Mouse (Mus musculus): ENCODE results near the gene Gpx5. TPM values are rescaled to one million over a fixed set of nuclear protein-coding genes. Genes with fewer than 3 reads are reported as not detected.

The Gpx5 gene
- polyA plus RNA-seq, 1 experiment = not detected

DNA sequence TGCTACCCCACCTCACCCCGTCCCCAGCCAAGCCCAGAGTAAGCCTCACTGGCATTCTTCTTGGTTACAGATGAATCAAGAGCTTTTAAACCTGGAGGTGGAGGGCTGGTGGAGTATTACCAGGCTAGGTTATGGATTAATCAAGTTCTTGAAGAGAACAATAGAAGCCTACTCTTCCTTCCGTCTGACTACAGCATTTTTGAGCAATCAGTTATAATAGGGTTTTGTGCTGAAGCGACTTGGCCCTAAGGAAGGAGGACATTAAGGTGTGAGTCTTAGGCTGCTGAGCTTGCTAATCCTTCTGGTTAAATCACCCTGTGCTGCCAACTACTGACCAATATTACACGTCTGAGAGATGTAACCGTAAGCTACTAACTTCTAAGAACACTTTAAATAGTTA is 32.2 kb downstream of the Gpx5 start:
- no peak overlapping the region for H3K4me3 ChIP-seq (ENCODE audit: control insufficient read depth, insufficient read depth, low read length)
- peaks cover 9% of the 10 kb centered on the region; the same call in 1 of the 2 replicates for H3K27me3 ChIP-seq (ENCODE audit: control insufficient read depth, insufficient read depth, low read length)
- no peak for TF ChIP-seq POLR2A (IDR thresholded peaks at IDR 0.05; ENCODE audit: control insufficient read depth, extremely low read depth, insufficient read depth, low read length, poor library complexity)

GRCm38 (mm10) chr13:21259677-21260113 is 32.8 kb downstream of the Gpx5 start:
- TF ChIP-seq CTCF (IDR thresholded peaks at IDR 0.05; ENCODE audit: borderline replicate concordance, control insufficient read depth, extremely low read depth, insufficient read depth, low read length, poor library complexity) (no peak), POLR2A (IDR thresholded peaks at IDR 0.05; ENCODE audit: control insufficient read depth, extremely low read depth, insufficient read depth, low read length, poor library complexity) (no peak)
- Histone ChIP-seq H3K36me3 (ENCODE audit: control insufficient read depth, insufficient read depth, low read length) (no peaks in the 10 kb centered on the region), H3K4me1 (replicated peaks; ENCODE audit: control insufficient read depth, insufficient read depth, low read length) (no peaks in the 10 kb centered on the region), H3K27ac (ENCODE audit: control insufficient read depth, insufficient read depth, low read length) (no peak overlapping the region), H3K4me3 (ENCODE audit: control insufficient read depth, insufficient read depth, low read length) (no peak overlapping the region), H3K27me3 (ENCODE audit: control insufficient read depth, insufficient read depth, low read length) (peaks cover 11% of the 10 kb centered on the region; the same call in 1 of the 2 replicates)
- DNase-seq = no peak
- WGBS = 3% methylated on average over 18 of the region's 18 CpGs

More for the DNA sequence above, 32.2 kb downstream of the Gpx5 start:
- WGBS = 50% methylated on average over 5 of the region's 5 CpGs
- Histone ChIP-seq H3K27ac (ENCODE audit: control insufficient read depth, insufficient read depth, low read length) (no peak overlapping the region), H3K36me3 (ENCODE audit: control insufficient read depth, insufficient read depth, low read length) (no peaks in the 10 kb centered on the region), H3K4me1 (replicated peaks; ENCODE audit: control insufficient read depth, insufficient read depth, low read length) (no peaks in the 10 kb centered on the region)
- no peak for DNase-seq

GRCm38 (mm10) chr13:21259171-21259631 is 33.3 kb downstream of the Gpx5 start:
- Histone ChIP-seq H3K27ac (ENCODE audit: control insufficient read depth, insufficient read depth, low read length) (no peak overlapping the region), H3K4me3 (ENCODE audit: control insufficient read depth, insufficient read depth, low read length) (no peak overlapping the region), H3K27me3 (ENCODE audit: control insufficient read depth, insufficient read depth, low read length) (peaks cover 11% of the 10 kb centered on the region; the same call in 1 of the 2 replicates), H3K4me1 (replicated peaks; ENCODE audit: control insufficient read depth, insufficient read depth, low read length) (no peaks in the 10 kb centered on the region), H3K36me3 (ENCODE audit: control insufficient read depth, insufficient read depth, low read length) (no peaks in the 10 kb centered on the region)
- 9% methylated on average over 15 of the region's 15 CpGs for WGBS
- DNase-seq = no peak
- TF ChIP-seq CTCF (IDR thresholded peaks at IDR 0.05; ENCODE audit: borderline replicate concordance, control insufficient read depth, extremely low read depth, insufficient read depth, low read length, poor library complexity) = no peak

- 34% methylated on average over 6 of the region's 6 CpGs for WGBS
- TF ChIP-seq CTCF (IDR thresholded peaks at IDR 0.05; ENCODE audit: borderline replicate concordance, control insufficient read depth, extremely low read depth, insufficient read depth, low read length, poor library complexity) (no peak), POLR2A (IDR thresholded peaks at IDR 0.05; ENCODE audit: control insufficient read depth, extremely low read depth, insufficient read depth, low read length, poor library complexity) (no peak)
- no peak for DNase-seq
- no peak overlapping the region for H3K27ac ChIP-seq (ENCODE audit: control insufficient read depth, insufficient read depth, low read length)
- H3K4me3 ChIP-seq (ENCODE audit: control insufficient read depth, insufficient read depth, low read length) = no peak overlapping the region
- no peaks in the 10 kb centered on the region for H3K36me3 ChIP-seq (ENCODE audit: control insufficient read depth, insufficient read depth, low read length)
- no peaks in the 10 kb centered on the region for H3K4me1 ChIP-seq (replicated peaks; ENCODE audit: control insufficient read depth, insufficient read depth, low read length)
- peaks cover 11% of the 10 kb centered on the region; the same call in 1 of the 2 replicates for H3K27me3 ChIP-seq (ENCODE audit: control insufficient read depth, insufficient read depth, low read length)
Measured at GRCm38 (mm10) chr13:21258524-21258923, 34.0 kb downstream of the Gpx5 start.

- TF ChIP-seq CTCF (IDR thresholded peaks at IDR 0.05; ENCODE audit: borderline replicate concordance, control insufficient read depth, extremely low read depth, insufficient read depth, low read length, poor library complexity) (no peak), POLR2A (IDR thresholded peaks at IDR 0.05; ENCODE audit: control insufficient read depth, extremely low read depth, insufficient read depth, low read length, poor library complexity) (no peak)
- 9% methylated on average over 16 of the region's 16 CpGs for WGBS
- no peak overlapping the region for H3K27ac ChIP-seq (ENCODE audit: control insufficient read depth, insufficient read depth, low read length)
- H3K27me3 ChIP-seq (ENCODE audit: control insufficient read depth, insufficient read depth, low read length) = peaks cover 9% of the 10 kb centered on the region; the same call in 1 of the 2 replicates
- H3K36me3 ChIP-seq (ENCODE audit: control insufficient read depth, insufficient read depth, low read length) = no peaks in the 10 kb centered on the region
- no peak for DNase-seq
- no peak overlapping the region for H3K4me3 ChIP-seq (ENCODE audit: control insufficient read depth, insufficient read depth, low read length)
- no peaks in the 10 kb centered on the region for H3K4me1 ChIP-seq (replicated peaks; ENCODE audit: control insufficient read depth, insufficient read depth, low read length)
Measured at GRCm38 (mm10) chr13:21253986-21254385, 38.5 kb downstream of the Gpx5 start.

DNA sequence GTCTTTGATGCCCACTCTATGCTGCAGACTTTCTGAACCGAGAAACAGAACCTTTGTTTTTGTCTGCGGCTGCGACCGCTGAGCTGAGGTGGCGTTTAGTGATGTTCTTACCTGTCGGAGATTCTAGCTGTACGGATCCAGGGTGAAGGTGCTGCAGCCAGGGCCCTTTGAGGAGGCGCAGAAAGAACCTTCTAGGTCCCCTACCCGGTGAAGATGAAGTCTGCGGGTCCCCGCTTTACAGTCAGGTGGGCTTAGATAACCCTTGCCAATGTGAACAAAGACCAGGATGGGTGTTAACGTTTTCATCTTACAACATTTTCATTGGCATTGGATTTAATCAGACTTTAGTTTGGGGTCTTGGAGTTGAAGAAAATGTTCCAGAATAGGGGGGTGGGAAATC is 39.0 kb downstream of the Gpx5 start:
- no peak for TF ChIP-seq CTCF (IDR thresholded peaks at IDR 0.05; ENCODE audit: borderline replicate concordance, control insufficient read depth, extremely low read depth, insufficient read depth, low read length, poor library complexity)
- no peak for TF ChIP-seq POLR2A (IDR thresholded peaks at IDR 0.05; ENCODE audit: control insufficient read depth, extremely low read depth, insufficient read depth, low read length, poor library complexity)
- H3K4me1 ChIP-seq (replicated peaks; ENCODE audit: control insufficient read depth, insufficient read depth, low read length) = no peaks in the 10 kb centered on the region
- H3K27me3 ChIP-seq (ENCODE audit: control insufficient read depth, insufficient read depth, low read length) = peaks cover 7% of the 10 kb centered on the region; the same call in 1 of the 2 replicates
- H3K27ac ChIP-seq (ENCODE audit: control insufficient read depth, insufficient read depth, low read length) = no peak overlapping the region
- no peak overlapping the region for H3K4me3 ChIP-seq (ENCODE audit: control insufficient read depth, insufficient read depth, low read length)
- WGBS = 21% methylated on average over 12 of the region's 12 CpGs
- H3K36me3 ChIP-seq (ENCODE audit: control insufficient read depth, insufficient read depth, low read length) = no peaks in the 10 kb centered on the region
- no peak for DNase-seq

DNA sequence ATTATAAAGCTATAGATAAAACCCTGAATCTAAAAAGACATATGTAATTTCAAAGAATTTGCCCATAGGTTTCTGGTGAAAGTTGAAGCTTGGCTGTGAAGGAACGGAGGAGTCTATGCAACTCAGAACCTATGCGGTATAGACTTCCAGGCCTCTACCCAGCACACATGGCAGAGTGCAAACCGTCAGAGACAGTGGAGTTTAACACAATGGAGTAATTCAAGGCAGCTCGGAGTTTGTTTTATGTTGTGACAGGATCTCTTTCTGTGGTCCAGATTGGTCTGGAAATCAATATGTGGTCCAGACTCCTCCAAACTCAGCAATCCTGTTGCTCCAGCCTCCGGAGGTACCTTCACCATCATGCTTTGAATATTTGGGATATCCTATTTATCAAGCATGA is 39.5 kb downstream of the Gpx5 start:
- 73% methylated on average over 5 of the region's 5 CpGs for WGBS
- H3K4me1 ChIP-seq (replicated peaks; ENCODE audit: control insufficient read depth, insufficient read depth, low read length) = no peaks in the 10 kb centered on the region
- no peaks in the 10 kb centered on the region for H3K36me3 ChIP-seq (ENCODE audit: control insufficient read depth, insufficient read depth, low read length)
- DNase-seq = no peak
- H3K27ac ChIP-seq (ENCODE audit: control insufficient read depth, insufficient read depth, low read length) = no peak overlapping the region
- H3K27me3 ChIP-seq (ENCODE audit: control insufficient read depth, insufficient read depth, low read length) = peaks cover 5% of the 10 kb centered on the region; the same call in 1 of the 2 replicates
- TF ChIP-seq CTCF (IDR thresholded peaks at IDR 0.05; ENCODE audit: borderline replicate concordance, control insufficient read depth, extremely low read depth, insufficient read depth, low read length, poor library complexity) (no peak), POLR2A (IDR thresholded peaks at IDR 0.05; ENCODE audit: control insufficient read depth, extremely low read depth, insufficient read depth, low read length, poor library complexity) (no peak)
- H3K4me3 ChIP-seq (ENCODE audit: control insufficient read depth, insufficient read depth, low read length) = no peak overlapping the region

Measured in thymus, adult 2 months (tissue).